Mouse (Mus musculus): ENCODE data around the gene Ndufaf4.
"Not testable (repeated sequence)": the region's sequence is repeated elsewhere in the genome, so short reads cannot be mapped to it uniquely, and the experiment has no call there.

Gene Ndufaf4

GRCm38 (mm10) chr4:24897851-24898515 lies at the start of gene Ndufaf4:
Ndufaf4 (plus strand) TSS chr4:24898083.
- peak; percentile 94 for DNase-seq (ENCODE audit: low spot score)

- no peak for DNase-seq (ENCODE audit: low spot score)
Observed at GRCm38 (mm10) chr4:24850401-24851325, 47.2 kb upstream of the Ndufaf4 start, which contains the start of gene Klhl32. Klhl32 (minus strand) TSS chr4:24851124.

GRCm38 (mm10) chr4:24865691-24866090 lies 32.2 kb upstream of the Ndufaf4 start:
- DNase-seq (ENCODE audit: low spot score) = no peak

GRCm38 (mm10) chr4:24869230-24869629 lies 28.7 kb upstream of the Ndufaf4 start:
- no peak for DNase-seq (ENCODE audit: low spot score)

GRCm38 (mm10) chr4:24889386-24889785 lies 8.5 kb upstream of the Ndufaf4 start:
- DNase-seq (ENCODE audit: low spot score) = not testable (repeated sequence)

GRCm38 (mm10) chr4:24892293-24892692 lies 5.6 kb upstream of the Ndufaf4 start:
- DNase-seq (ENCODE audit: low spot score) = not testable (repeated sequence)

GRCm38 (mm10) chr4:24894625-24895024 lies 3.3 kb upstream of the Ndufaf4 start:
- DNase-seq (ENCODE audit: low spot score) = no peak

- DNase-seq (ENCODE audit: low spot score) = no peak
Observed at GRCm38 (mm10) chr4:24896829-24897228, 1.1 kb upstream of the Ndufaf4 start.

- no peak for DNase-seq (ENCODE audit: low spot score)
Observed at GRCm38 (mm10) chr4:24897351-24897750, 532 bp upstream of the Ndufaf4 start.

- DNase-seq (ENCODE audit: low spot score) = no peak
Observed at GRCm38 (mm10) chr4:24898636-24899035, 753 bp downstream of the Ndufaf4 start.

- no peak for DNase-seq (ENCODE audit: low spot score)
Observed at GRCm38 (mm10) chr4:24899146-24899545, 1.3 kb downstream of the Ndufaf4 start.

- DNase-seq (ENCODE audit: low spot score) = no peak
Observed at GRCm38 (mm10) chr4:24907745-24908144, 9.9 kb downstream of the Ndufaf4 start.

- no peak for DNase-seq (ENCODE audit: low spot score)
Observed at GRCm38 (mm10) chr4:24915631-24916030, 17.7 kb downstream of the Ndufaf4 start.

- no peak for DNase-seq (ENCODE audit: low spot score)
Observed at GRCm38 (mm10) chr4:24920006-24920577, 22.2 kb downstream of the Ndufaf4 start.

- DNase-seq (ENCODE audit: low spot score) = no peak
Observed at GRCm38 (mm10) chr4:24924726-24925125, 26.8 kb downstream of the Ndufaf4 start.

- no peak for DNase-seq (ENCODE audit: low spot score)
Observed at GRCm38 (mm10) chr4:24928260-24928780, 30.4 kb downstream of the Ndufaf4 start.

GRCm38 (mm10) chr4:24928926-24929325 lies 31.0 kb downstream of the Ndufaf4 start:
- DNase-seq (ENCODE audit: low spot score) = no peak

- DNase-seq (ENCODE audit: low spot score) = no peak
Observed at GRCm38 (mm10) chr4:24942728-24943424, 45.0 kb downstream of the Ndufaf4 start.
